Mouse (Mus musculus) thymus, adult 2 months (tissue): Measurements from ENCODE around the gene Il2rb.

ENCODE experiments used
- CTCF ChIP-seq: fragments of 200-500 bp; IDR thresholded peaks from 2 replicates; pipeline ENCODE4 v1.5.1; 2012; ENCODE audit warnings: mild to moderate bottlenecking, control low read depth, low read length, moderate library complexity, borderline replicate concordance; ENCODE audit not compliant: control insufficient read depth, poor library complexity, insufficient read depth; ENCODE audit errors: extremely low read depth
- POLR2A ChIP-seq: fragments of 200-500 bp; IDR thresholded peaks from 2 replicates; pipeline ENCODE4 v1.6.1; 2012; ENCODE audit warnings: mild to moderate bottlenecking, low read length, control low read depth, moderate library complexity; ENCODE audit not compliant: control insufficient read depth, poor library complexity, insufficient read depth; ENCODE audit errors: extremely low read depth

- TF ChIP-seq CTCF (no peak), POLR2A (no peak)
These were observed 15.0 kb downstream of the Il2rb start for GRCm38 (mm10) chr15:78480111-78480510.
